Mouse (Mus musculus): Measurements from ENCODE around the gene Qrich2. TPM values are rescaled to one million over a fixed set of nuclear protein-coding genes. Genes with fewer than 3 reads are reported as not detected.
"Not testable (repeated sequence)": the region's sequence is repeated elsewhere in the genome, so short reads cannot be mapped to it uniquely, and the experiment has no call there.

The Qrich2 gene
- polyA plus RNA-seq, 1 experiment = 1.2 TPM

GRCm38 (mm10) chr11:116430723-116431427 lies 35.2 kb downstream of the Qrich2 start:
- DNase-seq (ENCODE audit: low read depth) = no peak

GRCm38 (mm10) chr11:116429862-116430613 lies 36.0 kb downstream of the Qrich2 start:
- no peak for DNase-seq (ENCODE audit: low read depth)

- DNase-seq (ENCODE audit: low read depth) = no peak
Measured at GRCm38 (mm10) chr11:116428872-116429859, 36.9 kb downstream of the Qrich2 start.

GRCm38 (mm10) chr11:116426852-116427575 lies 39.0 kb downstream of the Qrich2 start:
- DNase-seq (ENCODE audit: low read depth) = no peak

- not testable (repeated sequence) for DNase-seq (ENCODE audit: low read depth)
Measured at GRCm38 (mm10) chr11:116426328-116426727, 39.7 kb downstream of the Qrich2 start.

GRCm38 (mm10) chr11:116424621-116425407 lies 41.2 kb downstream of the Qrich2 start:
- no peak for DNase-seq (ENCODE audit: low read depth)

- no peak for DNase-seq (ENCODE audit: low read depth)
Measured at GRCm38 (mm10) chr11:116423782-116424620, 42.0 kb downstream of the Qrich2 start.

- DNase-seq (ENCODE audit: low read depth) = no peak
Measured at GRCm38 (mm10) chr11:116423214-116423613, 42.8 kb downstream of the Qrich2 start.

GRCm38 (mm10) chr11:116422562-116422961 lies 43.5 kb downstream of the Qrich2 start:
- DNase-seq (ENCODE audit: low read depth) = no peak

- DNase-seq (ENCODE audit: low read depth) = no peak
Measured at GRCm38 (mm10) chr11:116421102-116421501, 44.9 kb downstream of the Qrich2 start.

- no peak for DNase-seq (ENCODE audit: low read depth)
Measured at GRCm38 (mm10) chr11:116418841-116419462, 47.1 kb downstream of the Qrich2 start.

GRCm38 (mm10) chr11:116418194-116418840 lies 47.7 kb downstream of the Qrich2 start:
- DNase-seq (ENCODE audit: low read depth) = no peak

GRCm38 (mm10) chr11:116417054-116417453 lies 49.0 kb downstream of the Qrich2 start:
- no peak for DNase-seq (ENCODE audit: low read depth)

GRCm38 (mm10) chr11:116416196-116416943 lies 49.7 kb downstream of the Qrich2 start:
- no peak for DNase-seq (ENCODE audit: low read depth)

- no peak for DNase-seq (ENCODE audit: low read depth)
Measured at GRCm38 (mm10) chr11:116413631-116414022, 52.4 kb downstream of the Qrich2 start.

- no peak for DNase-seq (ENCODE audit: low read depth)
Measured at GRCm38 (mm10) chr11:116412904-116413630, 53.0 kb downstream of the Qrich2 start, which contains the start of gene Rnf157. TSS of gene Rnf157 (minus strand) at chr11:116413032.

Measured in gonadal fat pad, adult 2 months (tissue).